Mouse (Mus musculus) lung, embryonic 16.5 days (tissue): ENCODE measurements around the gene Muc15. TPM values are rescaled to one million over a fixed set of nuclear protein-coding genes. Genes with fewer than 3 reads are reported as not detected.

Experiments
- ATAC-seq: fragments of 200-750 bp; cut with Nextera tagmentation; 2 replicates; pipeline ENCODE4 v1.8.0; 2017; ENCODE audit warnings: low read depth, mild to moderate bottlenecking, moderate library complexity
- H3K27ac ChIP-seq: fragments of 300-500 bp; sonication (generic); 2 replicates; pipeline ENCODE4 v1.5.1; 2014; ENCODE audit warnings: mild to moderate bottlenecking, control low read depth, low read length
- H3K27me3 ChIP-seq: fragments of 300-500 bp; sonication (generic); 2 replicates; pipeline ENCODE4 v1.6.1; 2014; ENCODE audit warnings: low read depth, low read length, mixed read lengths; ENCODE audit not compliant: control insufficient read depth, insufficient read depth
- H3K36me3 ChIP-seq: fragments of 300-500 bp; sonication (generic); 2 replicates; pipeline ENCODE4 v1.6.1; 2014; ENCODE audit warnings: low read length; ENCODE audit not compliant: control insufficient read depth, insufficient read depth
- H3K4me1 ChIP-seq: fragments of 300-500 bp; sonication (generic); replicated peaks from 2 replicates; pipeline ENCODE4 v1.6.1; 2014; ENCODE audit warnings: low read length, mixed read lengths; ENCODE audit not compliant: control insufficient read depth, insufficient read depth
- H3K4me2 ChIP-seq: fragments of 300-500 bp; sonication (generic); 2 replicates; pipeline ENCODE4 v1.6.1; 2014; ENCODE audit warnings: low read depth, low read length, control low read depth
- H3K4me3 ChIP-seq: fragments of 300-500 bp; sonication (generic); 2 replicates; pipeline ENCODE4 v1.5.1; 2014; ENCODE audit warnings: mild to moderate bottlenecking, low read length, control low read depth
- H3K9ac ChIP-seq: fragments of 300-500 bp; sonication (generic); 2 replicates; pipeline ENCODE4 v1.6.1; 2014; ENCODE audit warnings: low read length, control low read depth
- H3K9me3 ChIP-seq: fragments of 300-500 bp; sonication (generic); 2 replicates; pipeline ENCODE4 v1.6.1; 2016; ENCODE audit warnings: low read length; ENCODE audit not compliant: control insufficient read depth
- WGBS: fragments of 180-500 bp; shearing (Covaris S2); extraction: QIAGEN DNeasy Blood & Tissue Kit; methylation state at CpG from one replicate; pipeline ENCODE4 v1.1.7; 2014; 5-methylcytosine and 5-hydroxymethylcytosine counted together
- polyA plus RNA-seq: library from polyadenylated mRNA; unstranded; fragments of >200 nt; fragmentation: Nextera tagmentation; extraction: Ambion mirVana; gene quantifications from 2 replicates; pipeline ENCODE4 v1.2.1, GENCODE M21; 2015

Gene Muc15
- polyA plus RNA-seq = not detected in 2 replicates

DNA sequence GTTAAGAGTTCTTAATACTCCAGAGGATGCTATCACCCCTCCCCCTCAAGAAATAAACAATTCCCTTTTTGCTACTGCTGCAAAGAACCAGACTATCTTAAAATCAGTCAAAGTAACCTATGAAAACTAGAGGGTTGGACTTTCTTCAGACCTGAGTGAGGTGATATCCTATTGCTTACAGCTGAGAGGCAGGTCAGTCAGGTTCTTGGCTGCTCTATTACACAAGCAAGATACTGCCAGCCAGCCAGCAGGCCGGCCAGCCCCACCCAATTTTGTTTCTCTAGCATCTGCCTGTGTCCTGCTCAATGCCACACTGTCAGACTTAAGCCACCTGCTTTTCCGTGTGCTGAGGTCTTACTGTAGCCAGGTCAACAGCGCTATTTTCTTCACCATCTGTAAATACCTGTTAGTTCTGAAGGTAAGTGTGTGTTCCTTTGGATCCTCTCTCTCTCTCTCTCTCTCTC is at the start of gene Muc15:
Gene Muc15, plus strand, starts transcription at position 51 of the 464 bp plus-strand sequence.
- no peak for ATAC-seq

DNA sequence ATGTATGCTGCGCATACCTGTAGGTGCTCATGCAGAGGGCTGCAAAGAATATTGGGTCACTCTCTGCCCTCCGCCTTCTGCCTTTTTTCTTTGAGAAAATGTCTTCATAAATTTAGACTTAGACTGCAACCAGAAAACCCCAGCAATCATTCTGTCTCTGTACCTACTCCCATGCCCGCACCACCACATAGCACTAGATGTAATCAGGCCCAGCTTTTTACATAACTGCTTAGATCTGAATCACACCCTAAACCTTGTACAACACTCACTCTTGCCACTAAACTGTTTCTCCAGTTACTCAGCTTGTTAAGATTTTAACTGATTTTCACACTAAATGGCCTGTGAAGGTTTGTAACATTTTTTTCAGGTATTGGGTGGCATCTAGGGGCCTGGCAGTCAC is 11.7 kb upstream of the Muc15 start:
- Histone ChIP-seq H3K4me1 (no peaks in the 10 kb centered on the region), H3K4me2 (no peak overlapping the region), H3K27me3 (no peaks in the 10 kb centered on the region), H3K9ac (no peak overlapping the region), H3K36me3 (no peaks in the 10 kb centered on the region), H3K9me3 (no peaks in the 10 kb centered on the region), H3K4me3 (no peak overlapping the region), H3K27ac (no peak overlapping the region)
- ATAC-seq = no peak
- 92% methylated on average over 3 of the region's 3 CpGs for WGBS

More for the DNA sequence above, at the start of gene Muc15:
- Histone ChIP-seq H3K27me3 (no peaks in the 10 kb centered on the region), H3K4me3 (no peak within 1 kb of the TSS), H3K27ac (no peak within 1 kb of the TSS), H3K36me3 (no peaks in the 10 kb centered on the region), H3K4me1 (no peaks in the 10 kb centered on the region), H3K9ac (no peak within 1 kb of the TSS), H3K4me2 (no peak within 1 kb of the TSS), H3K9me3 (no peaks in the 10 kb centered on the region)
- 41% methylated on average over 3 of the region's 3 CpGs for WGBS

- ATAC-seq = no peak
- Histone ChIP-seq H3K36me3 (no peaks in the 10 kb centered on the region), H3K27ac (no peak overlapping the region), H3K9me3 (no peaks in the 10 kb centered on the region), H3K27me3 (no peaks in the 10 kb centered on the region), H3K4me2 (no peak overlapping the region), H3K4me1 (no peaks in the 10 kb centered on the region), H3K4me3 (no peak overlapping the region), H3K9ac (no peak overlapping the region)
- WGBS = 55% methylated on average over 10 of the region's 10 CpGs
These were observed 11.0 kb upstream of the Muc15 start for GRCm38 (mm10) chr2:110710055-110710720.

GRCm38 (mm10) chr2:110719051-110719450 is 2.1 kb upstream of the Muc15 start:
- H3K9me3 ChIP-seq = no peaks in the 10 kb centered on the region
- no peaks in the 10 kb centered on the region for H3K27me3 ChIP-seq
- no peak overlapping the region for H3K9ac ChIP-seq
- no peak overlapping the region for H3K4me3 ChIP-seq
- H3K36me3 ChIP-seq = no peaks in the 10 kb centered on the region
- H3K4me1 ChIP-seq = no peaks in the 10 kb centered on the region
- H3K4me2 ChIP-seq = no peak overlapping the region
- H3K27ac ChIP-seq = no peak overlapping the region
- no peak for ATAC-seq

DNA sequence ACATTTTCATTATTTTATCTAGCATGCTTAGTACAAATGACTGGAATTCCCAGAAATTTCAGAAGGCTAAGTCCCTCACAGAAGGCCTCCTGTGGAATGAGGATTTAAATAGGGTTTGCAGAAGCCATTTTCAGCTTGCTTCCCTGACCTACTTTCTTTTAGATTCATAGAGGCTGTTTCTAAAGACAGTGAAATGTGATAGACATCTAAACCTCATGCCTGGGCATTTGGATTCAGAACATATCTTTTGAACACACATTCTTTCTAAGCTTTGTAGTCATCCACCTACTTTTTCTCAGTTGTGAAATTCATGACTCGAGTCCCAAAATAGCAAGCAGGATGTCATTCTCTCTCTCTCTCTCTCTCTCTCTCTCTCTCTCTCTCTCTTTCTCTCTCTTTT is 1.1 kb downstream of the Muc15 start:
- 82% methylated on average over 1 of the region's 1 CpGs for WGBS
- H3K36me3 ChIP-seq = no peaks in the 10 kb centered on the region

GRCm38 (mm10) chr2:110726106-110726505 is 5.0 kb downstream of the Muc15 start:
- no peaks in the 10 kb centered on the region for H3K36me3 ChIP-seq
- H3K27me3 ChIP-seq = no peaks in the 10 kb centered on the region
- no peak overlapping the region for H3K27ac ChIP-seq
- H3K4me1 ChIP-seq = no peaks in the 10 kb centered on the region
- ATAC-seq = no peak
- no peak overlapping the region for H3K9ac ChIP-seq
- H3K4me3 ChIP-seq = no peak overlapping the region
- H3K9me3 ChIP-seq = no peaks in the 10 kb centered on the region
- H3K4me2 ChIP-seq = no peak overlapping the region

More for the DNA sequence above, 1.1 kb downstream of the Muc15 start:
- no peak overlapping the region for H3K9ac ChIP-seq
- H3K4me2 ChIP-seq = no peak overlapping the region
- ATAC-seq = no peak
- no peak overlapping the region for H3K4me3 ChIP-seq
- H3K27ac ChIP-seq = no peak overlapping the region
- H3K27me3 ChIP-seq = no peaks in the 10 kb centered on the region
- no peaks in the 10 kb centered on the region for H3K9me3 ChIP-seq
- no peaks in the 10 kb centered on the region for H3K4me1 ChIP-seq

DNA sequence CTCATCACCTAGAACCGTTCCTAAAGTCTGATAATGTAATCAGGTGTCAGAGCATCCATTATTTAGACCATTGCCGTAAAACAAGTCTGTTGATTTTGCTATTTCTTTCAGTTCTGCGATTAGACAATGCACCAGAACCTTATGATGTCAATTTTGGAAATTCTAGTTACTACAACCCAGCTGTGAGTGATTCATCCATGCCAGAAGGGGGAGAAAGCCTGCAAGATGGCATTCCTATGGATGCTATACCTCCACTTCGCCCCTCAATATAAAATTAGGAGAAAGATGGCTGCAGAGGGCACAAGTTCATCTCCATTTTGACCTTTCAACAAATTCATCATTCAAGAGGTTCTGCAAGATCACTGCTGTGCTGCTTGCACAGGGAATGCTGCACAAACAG is 16.1 kb downstream of the Muc15 start:
- Histone ChIP-seq H3K27ac (no peak overlapping the region), H3K4me3 (no peak overlapping the region), H3K9me3 (no peaks in the 10 kb centered on the region), H3K4me2 (no peak overlapping the region), H3K9ac (no peak overlapping the region), H3K27me3 (no peaks in the 10 kb centered on the region), H3K36me3 (no peaks in the 10 kb centered on the region), H3K4me1 (no peaks in the 10 kb centered on the region)
- WGBS = 62% methylated on average over 4 of the region's 4 CpGs
- no peak for ATAC-seq

DNA sequence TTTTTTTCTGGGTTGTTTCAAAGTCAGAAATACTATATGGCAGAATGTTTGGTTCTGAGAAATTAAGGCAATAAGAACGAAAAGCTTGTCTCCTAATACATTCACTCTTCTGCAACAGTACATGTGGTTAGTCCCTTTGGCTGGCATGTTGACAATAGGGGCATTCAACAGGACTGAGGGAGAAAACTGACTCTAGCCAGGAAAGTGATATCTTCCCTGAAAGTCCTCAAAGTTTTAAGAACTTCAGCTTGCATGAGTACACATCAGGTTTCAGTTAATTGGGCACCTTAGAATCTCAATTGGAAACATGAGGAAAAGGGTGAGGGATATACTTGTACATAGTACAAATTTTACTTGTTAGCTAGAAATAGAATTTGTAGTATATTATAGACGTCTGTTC is 16.8 kb downstream of the Muc15 start:
- Histone ChIP-seq H3K27ac (no peak overlapping the region), H3K9me3 (no peaks in the 10 kb centered on the region), H3K36me3 (no peaks in the 10 kb centered on the region), H3K4me2 (no peak overlapping the region), H3K4me1 (no peaks in the 10 kb centered on the region), H3K9ac (no peak overlapping the region), H3K27me3 (no peaks in the 10 kb centered on the region), H3K4me3 (no peak overlapping the region)
- ATAC-seq = no peak
- 63% methylated on average over 2 of the region's 2 CpGs for WGBS

DNA sequence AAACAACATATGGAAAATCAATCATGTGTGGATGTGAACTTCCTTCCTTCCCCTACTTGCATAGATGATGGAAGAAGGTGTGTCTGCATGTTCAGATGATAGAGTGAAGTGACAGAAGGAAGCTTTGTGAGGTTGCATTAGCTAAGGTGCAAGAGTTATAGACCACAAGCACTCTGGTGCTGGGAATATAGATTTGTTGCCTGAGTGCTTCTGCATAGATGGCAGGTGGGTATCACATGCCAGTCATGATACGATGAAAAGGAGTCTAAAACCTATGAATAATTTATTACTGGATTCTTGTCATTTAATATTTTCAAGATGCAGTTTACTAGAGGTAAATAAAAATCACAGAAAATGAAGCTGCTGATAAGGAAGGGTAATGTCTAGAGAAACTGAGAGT is 18.6 kb downstream of the Muc15 start:
- H3K4me1 ChIP-seq = no peaks in the 10 kb centered on the region
- H3K27me3 ChIP-seq = no peaks in the 10 kb centered on the region
- 82% methylated on average over 1 of the region's 1 CpGs for WGBS
- H3K4me3 ChIP-seq = no peak overlapping the region
- ATAC-seq = no peak
- H3K9ac ChIP-seq = no peak overlapping the region
- H3K27ac ChIP-seq = no peak overlapping the region
- no peaks in the 10 kb centered on the region for H3K9me3 ChIP-seq
- no peaks in the 10 kb centered on the region for H3K36me3 ChIP-seq
- no peak overlapping the region for H3K4me2 ChIP-seq

DNA sequence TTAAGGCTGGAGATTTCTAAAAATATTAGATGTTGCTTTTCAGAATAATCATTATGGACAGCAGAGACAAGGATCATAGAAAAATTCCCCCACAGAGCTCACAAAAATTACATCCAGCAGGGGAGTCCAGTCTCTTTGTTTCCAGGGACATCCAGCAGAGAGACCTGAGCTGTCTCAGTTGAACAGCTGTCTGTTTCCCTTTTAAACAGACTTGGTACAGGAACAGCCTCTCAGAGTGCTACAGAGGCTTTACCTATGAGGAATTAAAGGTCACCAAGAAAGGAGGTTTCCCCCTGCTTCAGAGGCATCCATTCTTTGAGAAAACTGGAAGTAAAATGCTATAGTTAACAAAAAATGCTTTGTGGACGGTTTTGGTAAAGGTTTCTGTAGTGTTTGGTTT is 19.4 kb downstream of the Muc15 start:
- Histone ChIP-seq H3K4me2 (no peak overlapping the region), H3K36me3 (no peaks in the 10 kb centered on the region), H3K27ac (no peak overlapping the region), H3K4me1 (no peaks in the 10 kb centered on the region), H3K9me3 (no peaks in the 10 kb centered on the region), H3K4me3 (no peak overlapping the region), H3K9ac (no peak overlapping the region), H3K27me3 (no peaks in the 10 kb centered on the region)
- ATAC-seq = no peak
- WGBS = 55% methylated on average over 1 of the region's 1 CpGs
